ENCODE assay signal across 8 mouse cellular contexts in genomic region chr9:21131059-21131956, GRCm38 (mm10). TPM values are rescaled to one million over a fixed set of nuclear protein-coding genes. Genes with fewer than 3 reads are reported as not detected.
DNase-seq lines count a peak whose midpoint lies in the region; ATAC-seq and TF ChIP-seq lines count a peak whose summit lies in the region.

TSS of gene Tyk2 (minus strand) at chr9:21131243.

- peak within 1 kb of the TSS; percentile 93 for H3K4me3 ChIP-seq in bone marrow macrophage, adult 2 months (ENCODE audit: insufficient read depth, low read length)
- peak within 1 kb of the TSS; percentile 80 for H3K4me3 ChIP-seq in embryonic fibroblast, embryonic 13.5 days (ENCODE audit: insufficient read depth, low read length)
- H3K4me3 ChIP-seq in kidney, embryonic 14.5 days (ENCODE audit: low read length), result peak within 1 kb of the TSS; percentile 67
- H3K4me3 ChIP-seq in limb, embryonic 15.5 days, result peak within 1 kb of the TSS; percentile 66

- H3K36me3 ChIP-seq in kidney, embryonic 14.5 days (ENCODE audit: control insufficient read depth, insufficient read depth, low read length), result peaks cover 4% of the 10 kb centered on the region; the same call in 1 of the 2 replicates
- H3K36me3 ChIP-seq in limb, embryonic 15.5 days, result peaks cover 21% of the 10 kb centered on the region

- no peaks in the 10 kb centered on the region for H3K9me3 ChIP-seq in kidney, embryonic 14.5 days (ENCODE audit: control insufficient read depth, low read length)
- H3K9me3 ChIP-seq in limb, embryonic 15.5 days, result no peaks in the 10 kb centered on the region

- peak within 1 kb of the TSS; percentile 42 for H3K27ac ChIP-seq in bone marrow macrophage, adult 2 months (ENCODE audit: insufficient read depth, low read depth, low read length)
- no peak within 1 kb of the TSS for H3K27ac ChIP-seq in embryonic fibroblast, embryonic 13.5 days (ENCODE audit: insufficient read depth, low read length)
- peak within 1 kb of the TSS; percentile 71; the same call in 1 of the 2 replicates for H3K27ac ChIP-seq in kidney, embryonic 14.5 days (ENCODE audit: low read depth, low read length)
- peak within 1 kb of the TSS; percentile 70 for H3K27ac ChIP-seq in limb, embryonic 15.5 days

- WGBS in kidney, embryonic 14.5 days, result 7% methylated on average over 37 of the region's 37 CpGs
- 6% methylated on average over 37 of the region's 37 CpGs for WGBS in limb, embryonic 15.5 days

- no peak for TF ChIP-seq POLR2A in bone marrow macrophage, adult 2 months (IDR thresholded peaks at IDR 0.05; ENCODE audit: borderline replicate concordance, low read depth, low read length)
- peak; percentile 91 for TF ChIP-seq POLR2A in embryonic fibroblast, embryonic 13.5 days (IDR thresholded peaks at IDR 0.05; ENCODE audit: low read depth, low read length)

- peak; percentile 91 for DNase-seq in A20 (ENCODE audit: low read depth, low spot score)
- peak; percentile 96 to 98 for DNase-seq in heart, adult 9 months (ENCODE audit: low spot score in 2 of 2)
- DNase-seq in monocyte, adult 2 months (ENCODE audit: low read depth in 1 of 2, low spot score in 2 of 2), result peak; percentile 80 to 83
- DNase-seq in spleen, postnatal 36 days (ENCODE audit: low spot score in 2 of 2), result peak; percentile 95 to 96

- H3K4me2 ChIP-seq in kidney, embryonic 14.5 days (replicated peaks; ENCODE audit: low read depth, low read length), result peak within 1 kb of the TSS; percentile 68
- H3K4me2 ChIP-seq in limb, embryonic 15.5 days, result peak within 1 kb of the TSS; percentile 63

- peak; percentile 99 for ATAC-seq in kidney, embryonic 14.5 days (ENCODE audit: low FRiP score, low TSS enrichment)
- ATAC-seq in limb, embryonic 15.5 days (ENCODE audit: insufficient number of reproducible peaks, low FRiP score, low TSS enrichment, low read depth), result peak; percentile 96

- H3K27me3 ChIP-seq in kidney, embryonic 14.5 days (ENCODE audit: control insufficient read depth, insufficient read depth, low read length), result no peaks in the 10 kb centered on the region
- H3K27me3 ChIP-seq in limb, embryonic 15.5 days, result no peaks in the 10 kb centered on the region

- no peak for TF ChIP-seq CTCF in bone marrow macrophage, adult 2 months (IDR thresholded peaks at IDR 0.05; ENCODE audit: low read depth, low read length)
- TF ChIP-seq CTCF in embryonic fibroblast, embryonic 13.5 days (IDR thresholded peaks at IDR 0.05; ENCODE audit: borderline replicate concordance, insufficient read depth, low read length), result no peak

- peaks cover 45% of the 10 kb centered on the region for H3K4me1 ChIP-seq in bone marrow macrophage, adult 2 months (ENCODE audit: control insufficient read depth, insufficient read depth, low read length)
- H3K4me1 ChIP-seq in embryonic fibroblast, embryonic 13.5 days (ENCODE audit: control insufficient read depth, insufficient read depth, low read length), result peaks cover 12% of the 10 kb centered on the region
- H3K4me1 ChIP-seq in kidney, embryonic 14.5 days (ENCODE audit: control insufficient read depth, insufficient read depth, low read length), result 0 out of 2 replicates have a peak, but pooled peaks cover 5% of the 10 kb centered on the region
- peaks cover 10% of the 10 kb centered on the region for H3K4me1 ChIP-seq in limb, embryonic 15.5 days

- H3K9ac ChIP-seq in kidney, embryonic 14.5 days (ENCODE audit: low read depth, low read length), result peak within 1 kb of the TSS; percentile 71
- H3K9ac ChIP-seq in limb, embryonic 15.5 days, result peak within 1 kb of the TSS; percentile 41

RNA-seq across cellular contexts. Expression of gene Tyk2, which starts in this region (rescaled TPM):
- polyA plus RNA-seq in bone marrow macrophage, adult 2 months (2012; ENCODE audit: insufficient read depth, insufficient read length, missing spikeins), result 46.3 and 47.1 TPM in 2 replicates
- 11.1 and 15.1 TPM in 2 replicates for polyA plus RNA-seq in embryonic fibroblast, embryonic 13.5 days (2011; ENCODE audit: insufficient read length, low read depth, missing spikeins)
- polyA plus RNA-seq in kidney, embryonic 14.5 days (2014; fragmentation: Nextera tagmentation; extraction: Ambion mirVana), result 5.6 and 8.7 TPM in 2 replicates
- polyA plus RNA-seq in limb, embryonic 15.5 days (2015; fragmentation: Nextera tagmentation; extraction: Ambion mirVana), result 13.1 and 13.2 TPM in 2 replicates
